Comparison of ENCODE assay signal across 10 mouse cellular contexts in genomic region chr11:69878952-69879351, GRCm38 (mm10). TPM values are rescaled to one million over a fixed set of nuclear protein-coding genes. Genes with fewer than 3 reads are reported as not detected.
DNase-seq lines count a peak whose midpoint lies in the region; ATAC-seq and TF ChIP-seq lines count a peak whose summit lies in the region.
"Had no signal": no experiment of that assay in that cellular context is flagged by ENCODE, and none has a peak within 500 bp of the region (broad histone marks: within the 10 kb centered on the region; RNA-seq: fewer than 3 reads in every experiment).

No protein-coding gene starts in this region.

- no peak for TF ChIP-seq EP300 in liver, postnatal 0 days (IDR thresholded peaks at IDR 0.05; ENCODE audit: low read depth)

- no peaks in the 10 kb centered on the region for H3K27me3 ChIP-seq in kidney, embryonic 15.5 days
- peaks cover 9% of the 10 kb centered on the region; the same call in 1 of the 2 replicates for H3K27me3 ChIP-seq in hindbrain, embryonic 15.5 days
- no peaks in the 10 kb centered on the region for H3K27me3 ChIP-seq in liver, postnatal 0 days (ENCODE audit: insufficient read depth, low read length)
- H3K27me3 ChIP-seq: Patski had no signal

- DNase-seq in kidney, adult 8-10 months = no peak
- peak; percentile 63 for DNase-seq in c-Kit-positive CD71-positive TER-119-negative erythroid progenitor cells, embryonic 14.5 days (ENCODE audit: low read depth)
- DNase-seq in liver, postnatal 0 days = no peak
- no peak for DNase-seq in urinary bladder, adult 2 months (ENCODE audit: low spot score)
- no peak for DNase-seq in thymus, postnatal 25 days
- DNase-seq: gastrocnemius, postnatal 10 days had no signal

- no peaks in the 10 kb centered on the region for H3K9me3 ChIP-seq in kidney, embryonic 15.5 days (replicated peaks)
- H3K9me3 ChIP-seq in hindbrain, embryonic 15.5 days = no peaks in the 10 kb centered on the region
- H3K9me3 ChIP-seq in liver, postnatal 0 days (ENCODE audit: low read length) = no peaks in the 10 kb centered on the region

- peak overlapping the region; percentile 80 for H3K4me2 ChIP-seq in kidney, embryonic 15.5 days
- 0 out of 2 replicates have a peak overlapping the region, but pooled peaks have one; percentile 63 for H3K4me2 ChIP-seq in hindbrain, embryonic 15.5 days
- peak overlapping the region; percentile 89 for H3K4me2 ChIP-seq in liver, postnatal 0 days (ENCODE audit: low read depth, low read length)

- peak overlapping the region; percentile 63 for H3K4me3 ChIP-seq in kidney, embryonic 15.5 days (replicated peaks)
- no peak overlapping the region for H3K4me3 ChIP-seq in hindbrain, embryonic 15.5 days
- no peak overlapping the region for H3K4me3 ChIP-seq in liver, postnatal 0 days (ENCODE audit: low read depth, low read length)

- no peak for TF ChIP-seq CTCF in liver, postnatal 0 days (IDR thresholded peaks at IDR 0.05; ENCODE audit: low read depth)

- H3K27ac ChIP-seq in kidney, embryonic 15.5 days = no peak overlapping the region
- no peak overlapping the region for H3K27ac ChIP-seq in hindbrain, embryonic 15.5 days (replicated peaks)
- no peak overlapping the region for H3K27ac ChIP-seq in liver, postnatal 0 days (ENCODE audit: low read depth)

- peaks cover 61% of the 10 kb centered on the region for H3K4me1 ChIP-seq in kidney, embryonic 15.5 days
- peaks cover 24% of the 10 kb centered on the region; the same call in 1 of the 2 replicates for H3K4me1 ChIP-seq in hindbrain, embryonic 15.5 days (replicated peaks)
- peaks cover 46% of the 10 kb centered on the region for H3K4me1 ChIP-seq in liver, postnatal 0 days (ENCODE audit: insufficient read depth)

- ATAC-seq in kidney, embryonic 15.5 days (replicated peaks; ENCODE audit: low FRiP score) = no peak
- no peak for ATAC-seq in hindbrain, embryonic 15.5 days (ENCODE audit: low FRiP score, low read depth)
- no peak for ATAC-seq in liver, postnatal 0 days
- ATAC-seq: midbrain, embryonic 16.5 days; Patski had no signal

- H3K36me3 ChIP-seq in kidney, embryonic 15.5 days = no peaks in the 10 kb centered on the region
- no peaks in the 10 kb centered on the region for H3K36me3 ChIP-seq in hindbrain, embryonic 15.5 days
- H3K36me3 ChIP-seq in liver, postnatal 0 days (replicated peaks; ENCODE audit: insufficient read depth, low read length) = 0 out of 2 replicates have a peak, but pooled peaks cover 5% of the 10 kb centered on the region

- WGBS in kidney, embryonic 15.5 days = 89% methylated on average over 6 of the region's 6 CpGs
- WGBS in hindbrain, embryonic 15.5 days = 94% methylated on average over 6 of the region's 6 CpGs
- 58% methylated on average over 6 of the region's 6 CpGs for WGBS in liver, postnatal 0 days (ENCODE audit: insufficient replicate concordance)

- H3K9ac ChIP-seq in kidney, embryonic 15.5 days = peak overlapping the region; percentile 15
- no peak overlapping the region for H3K9ac ChIP-seq in hindbrain, embryonic 15.5 days
- H3K9ac ChIP-seq in liver, postnatal 0 days (replicated peaks) = no peak overlapping the region

RNA-seq across cellular contexts. Expression of gene Tmem95, which starts 1.1 kb away (rescaled TPM):
- 0.32 TPM in 1 of 2 replicates, not detected in the other for polyA plus RNA-seq in kidney, embryonic 15.5 days (2015; fragmentation: Nextera tagmentation; extraction: Ambion mirVana)
- polyA plus RNA-seq in hindbrain, embryonic 15.5 days (2015; fragmentation: Nextera tagmentation; extraction: Ambion mirVana) = not detected in 2 replicates
- polyA plus RNA-seq in liver, postnatal 0 days (2015; fragmentation: Nextera tagmentation; extraction: Ambion mirVana) = not detected in 2 replicates
- polyA plus RNA-seq in urinary bladder, adult 2 months (2012; rRNA removed) = not detected in 2 replicates
- polyA plus RNA-seq: midbrain, embryonic 16.5 days had no signal

RNA-seq across cellular contexts. Expression of gene Kctd11, which starts 2.3 kb away (rescaled TPM):
- 9.4 and 10.1 TPM in 2 replicates for polyA plus RNA-seq in kidney, embryonic 15.5 days (2015; fragmentation: Nextera tagmentation; extraction: Ambion mirVana)
- 2.0 and 2.4 TPM in 2 replicates for polyA plus RNA-seq in hindbrain, embryonic 15.5 days (2015; fragmentation: Nextera tagmentation; extraction: Ambion mirVana)
- 0.92 and 0.95 TPM in 2 replicates for polyA plus RNA-seq in liver, postnatal 0 days (2015; fragmentation: Nextera tagmentation; extraction: Ambion mirVana)
- 11.8 and 13.8 TPM in 2 replicates for polyA plus RNA-seq in urinary bladder, adult 2 months (2012; rRNA removed)

RNA-seq across cellular contexts. Expression of gene Acap1, which starts 16.4 kb away (rescaled TPM):
- 0.58 and 0.62 TPM in 2 replicates for polyA plus RNA-seq in kidney, embryonic 15.5 days (2015; fragmentation: Nextera tagmentation; extraction: Ambion mirVana)
- 0.52 and 0.58 TPM in 2 replicates for polyA plus RNA-seq in hindbrain, embryonic 15.5 days (2015; fragmentation: Nextera tagmentation; extraction: Ambion mirVana)
- polyA plus RNA-seq in liver, postnatal 0 days (2015; fragmentation: Nextera tagmentation; extraction: Ambion mirVana) = 6.5 and 7.1 TPM in 2 replicates
- 2.0 and 2.5 TPM in 2 replicates for polyA plus RNA-seq in urinary bladder, adult 2 months (2012; rRNA removed)

RNA-seq across cellular contexts. Expression of gene Tnk1, which starts 20.4 kb away (rescaled TPM):
- 5.8 and 7.3 TPM in 2 replicates for polyA plus RNA-seq in kidney, embryonic 15.5 days (2015; fragmentation: Nextera tagmentation; extraction: Ambion mirVana)
- polyA plus RNA-seq in hindbrain, embryonic 15.5 days (2015; fragmentation: Nextera tagmentation; extraction: Ambion mirVana) = 0.10 and 0.12 TPM in 2 replicates
- 0.28 and 0.69 TPM in 2 replicates for polyA plus RNA-seq in liver, postnatal 0 days (2015; fragmentation: Nextera tagmentation; extraction: Ambion mirVana)
- polyA plus RNA-seq in urinary bladder, adult 2 months (2012; rRNA removed) = 15.2 and 15.4 TPM in 2 replicates
- polyA plus RNA-seq: Patski had no signal

RNA-seq across cellular contexts. Expression of gene 2810408A11Rik, which starts 21.8 kb away (rescaled TPM):
- polyA plus RNA-seq in kidney, embryonic 15.5 days (2015; fragmentation: Nextera tagmentation; extraction: Ambion mirVana) = 12.6 and 13.0 TPM in 2 replicates
- polyA plus RNA-seq in hindbrain, embryonic 15.5 days (2015; fragmentation: Nextera tagmentation; extraction: Ambion mirVana) = 8.8 TPM in 2 replicates
- polyA plus RNA-seq in liver, postnatal 0 days (2015; fragmentation: Nextera tagmentation; extraction: Ambion mirVana) = 0.90 and 1.2 TPM in 2 replicates
- polyA plus RNA-seq in urinary bladder, adult 2 months (2012; rRNA removed) = 1.1 and 1.3 TPM in 2 replicates
